Mouse (Mus musculus): ENCODE results near the gene Helz. TPM values are rescaled to one million over a fixed set of nuclear protein-coding genes. Genes with fewer than 3 reads are reported as not detected.

Gene Helz
- polyA plus RNA-seq, 1 experiment = 16.3 TPM

DNA sequence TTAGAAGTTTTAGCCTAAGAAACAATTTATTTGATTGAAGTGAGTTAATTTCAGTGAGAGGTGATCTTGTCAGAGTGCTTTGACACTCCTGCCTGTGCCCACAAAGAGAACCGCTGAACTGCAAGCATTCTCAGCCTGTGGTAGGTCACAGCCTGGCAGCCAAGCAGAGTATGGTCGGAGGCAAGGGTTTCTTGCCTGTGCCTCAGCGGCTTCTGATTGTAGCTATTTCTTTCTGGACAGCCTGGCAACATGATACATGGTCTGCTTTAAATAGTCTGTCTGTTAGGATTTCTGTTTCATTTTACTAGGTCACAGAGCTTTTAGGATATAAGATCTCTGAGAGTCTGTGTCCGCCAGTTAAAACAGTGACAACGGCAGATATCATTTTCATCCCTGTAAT, 114.9 kb downstream of the Helz start:
- DNase-seq = no peak
- TF ChIP-seq POLR2A (IDR thresholded peaks at IDR 0.05; ENCODE audit: borderline replicate concordance, insufficient read depth, low read length) (no peak), CTCF (IDR thresholded peaks at IDR 0.05; ENCODE audit: borderline replicate concordance, insufficient read depth, low read depth, low read length) (no peak)
- Histone ChIP-seq H3K27ac (ENCODE audit: insufficient read depth, low read length) (no peak overlapping the region), H3K27me3 (ENCODE audit: control insufficient read depth, insufficient read depth, low read length) (no peaks in the 10 kb centered on the region), H3K4me1 (ENCODE audit: control insufficient read depth, insufficient read depth, low read length) (no peaks in the 10 kb centered on the region), H3K4me3 (replicated peaks; ENCODE audit: insufficient read depth, low read depth, low read length) (no peak overlapping the region)
- WGBS = 68% methylated on average over 5 of the region's 5 CpGs

DNA sequence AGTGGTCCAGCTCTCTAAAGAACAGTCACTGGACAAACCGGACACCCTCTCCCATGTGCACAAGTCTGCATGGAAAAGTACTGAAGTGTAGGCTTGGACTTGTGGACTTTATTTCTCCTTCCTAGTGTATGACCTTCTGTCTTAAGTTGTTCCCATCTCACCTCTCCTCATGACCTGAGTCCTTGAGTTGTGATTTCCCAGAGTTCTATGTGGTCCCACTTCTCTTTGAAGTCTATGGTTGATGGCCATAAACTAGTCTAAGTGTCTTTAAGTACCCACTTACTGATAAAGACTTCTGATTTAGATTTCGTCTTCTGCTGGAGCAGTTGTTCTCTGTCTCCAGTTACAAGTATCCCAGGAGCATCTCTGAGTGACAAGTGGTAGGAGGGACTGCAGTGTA, 119.8 kb downstream of the Helz start:
- Histone ChIP-seq H3K27me3 (ENCODE audit: control insufficient read depth, insufficient read depth, low read length) (no peaks in the 10 kb centered on the region), H3K4me1 (ENCODE audit: control insufficient read depth, insufficient read depth, low read length) (no peaks in the 10 kb centered on the region), H3K4me3 (replicated peaks; ENCODE audit: insufficient read depth, low read depth, low read length) (no peak overlapping the region), H3K27ac (ENCODE audit: insufficient read depth, low read length) (no peak overlapping the region)
- WGBS = 95% methylated on average over 2 of the region's 2 CpGs
- TF ChIP-seq POLR2A (IDR thresholded peaks at IDR 0.05; ENCODE audit: borderline replicate concordance, insufficient read depth, low read length) (no peak), CTCF (IDR thresholded peaks at IDR 0.05; ENCODE audit: borderline replicate concordance, insufficient read depth, low read depth, low read length) (no peak)
- DNase-seq = no peak

GRCm38 (mm10) chr11:107668223-107668622, 120.5 kb downstream of the Helz start:
- H3K4me1 ChIP-seq (ENCODE audit: control insufficient read depth, insufficient read depth, low read length) = no peaks in the 10 kb centered on the region
- H3K27ac ChIP-seq (ENCODE audit: insufficient read depth, low read length) = no peak overlapping the region
- H3K27me3 ChIP-seq (ENCODE audit: control insufficient read depth, insufficient read depth, low read length) = no peaks in the 10 kb centered on the region
- DNase-seq = no peak
- no peak for TF ChIP-seq CTCF (IDR thresholded peaks at IDR 0.05; ENCODE audit: borderline replicate concordance, insufficient read depth, low read depth, low read length)
- TF ChIP-seq POLR2A (IDR thresholded peaks at IDR 0.05; ENCODE audit: borderline replicate concordance, insufficient read depth, low read length) = no peak
- 84% methylated on average over 6 of the region's 6 CpGs for WGBS
- no peak overlapping the region for H3K4me3 ChIP-seq (replicated peaks; ENCODE audit: insufficient read depth, low read depth, low read length)

GRCm38 (mm10) chr11:107668977-107669376, 121.2 kb downstream of the Helz start:
- Histone ChIP-seq H3K27ac (ENCODE audit: insufficient read depth, low read length) (no peak overlapping the region), H3K4me1 (ENCODE audit: control insufficient read depth, insufficient read depth, low read length) (no peaks in the 10 kb centered on the region), H3K27me3 (ENCODE audit: control insufficient read depth, insufficient read depth, low read length) (no peaks in the 10 kb centered on the region), H3K4me3 (replicated peaks; ENCODE audit: insufficient read depth, low read depth, low read length) (no peak overlapping the region)
- DNase-seq = no peak
- 89% methylated on average over 4 of the region's 4 CpGs for WGBS
- no peak for TF ChIP-seq POLR2A (IDR thresholded peaks at IDR 0.05; ENCODE audit: borderline replicate concordance, insufficient read depth, low read length)
- TF ChIP-seq CTCF (IDR thresholded peaks at IDR 0.05; ENCODE audit: borderline replicate concordance, insufficient read depth, low read depth, low read length) = no peak

DNA sequence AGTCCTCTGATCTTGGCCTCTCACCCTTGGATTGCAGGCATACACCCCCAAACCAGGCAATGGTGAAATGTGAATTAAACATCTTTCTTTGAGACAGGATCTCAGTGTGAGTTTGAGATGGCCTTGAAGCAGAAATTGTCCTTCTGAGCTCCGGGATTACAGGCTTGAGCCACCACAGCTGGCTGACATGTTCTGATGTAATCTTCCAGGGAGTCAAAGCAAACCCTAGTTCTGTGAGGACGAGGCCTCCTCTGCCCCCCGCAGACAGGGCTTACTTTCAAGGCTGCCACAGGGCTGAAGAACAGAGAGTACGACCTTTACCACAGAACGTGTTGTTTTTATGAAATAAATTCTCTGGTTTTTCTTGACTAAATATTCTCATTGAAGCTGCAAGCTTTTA, 126.3 kb downstream of the Helz start:
- no peak for TF ChIP-seq CTCF (IDR thresholded peaks at IDR 0.05; ENCODE audit: borderline replicate concordance, insufficient read depth, low read depth, low read length)
- no peak for TF ChIP-seq POLR2A (IDR thresholded peaks at IDR 0.05; ENCODE audit: borderline replicate concordance, insufficient read depth, low read length)
- H3K4me3 ChIP-seq (replicated peaks; ENCODE audit: insufficient read depth, low read depth, low read length) = no peak overlapping the region
- WGBS = 87% methylated on average over 5 of the region's 5 CpGs
- no peaks in the 10 kb centered on the region for H3K4me1 ChIP-seq (ENCODE audit: control insufficient read depth, insufficient read depth, low read length)
- no peak overlapping the region for H3K27ac ChIP-seq (ENCODE audit: insufficient read depth, low read length)
- no peaks in the 10 kb centered on the region for H3K27me3 ChIP-seq (ENCODE audit: control insufficient read depth, insufficient read depth, low read length)
- no peak for DNase-seq

GRCm38 (mm10) chr11:107674601-107675000, 126.9 kb downstream of the Helz start:
- no peak overlapping the region for H3K27ac ChIP-seq (ENCODE audit: insufficient read depth, low read length)
- 90% methylated on average over 8 of the region's 8 CpGs for WGBS
- H3K27me3 ChIP-seq (ENCODE audit: control insufficient read depth, insufficient read depth, low read length) = no peaks in the 10 kb centered on the region
- DNase-seq = no peak
- no peak for TF ChIP-seq CTCF (IDR thresholded peaks at IDR 0.05; ENCODE audit: borderline replicate concordance, insufficient read depth, low read depth, low read length)
- no peak for TF ChIP-seq POLR2A (IDR thresholded peaks at IDR 0.05; ENCODE audit: borderline replicate concordance, insufficient read depth, low read length)
- no peaks in the 10 kb centered on the region for H3K4me1 ChIP-seq (ENCODE audit: control insufficient read depth, insufficient read depth, low read length)
- no peak overlapping the region for H3K4me3 ChIP-seq (replicated peaks; ENCODE audit: insufficient read depth, low read depth, low read length)

DNA sequence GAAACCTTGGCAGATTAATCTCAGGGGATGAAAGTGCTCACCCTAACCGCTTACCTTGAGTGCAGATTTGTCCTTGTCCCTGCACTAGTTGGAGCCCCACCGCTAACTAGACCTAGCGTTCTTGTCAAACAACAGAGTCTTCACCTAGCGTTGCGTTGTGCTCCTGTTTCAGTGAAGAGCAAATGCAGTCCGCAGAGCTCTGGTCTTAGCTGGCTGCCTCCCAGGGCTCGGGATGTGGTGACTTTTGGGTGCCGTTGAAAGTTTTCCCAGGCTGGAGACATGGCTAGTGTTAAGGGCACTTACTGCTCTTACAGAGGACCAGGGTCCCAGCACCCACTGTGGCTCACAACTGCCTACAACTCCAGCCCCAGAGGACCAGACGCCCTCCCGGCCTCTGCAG, 127.5 kb downstream of the Helz start:
- Histone ChIP-seq H3K4me1 (ENCODE audit: control insufficient read depth, insufficient read depth, low read length) (no peaks in the 10 kb centered on the region), H3K27ac (ENCODE audit: insufficient read depth, low read length) (no peak overlapping the region), H3K4me3 (replicated peaks; ENCODE audit: insufficient read depth, low read depth, low read length) (no peak overlapping the region), H3K27me3 (ENCODE audit: control insufficient read depth, insufficient read depth, low read length) (no peaks in the 10 kb centered on the region)
- DNase-seq = no peak
- 71% methylated on average over 10 of the region's 10 CpGs for WGBS
- TF ChIP-seq CTCF (IDR thresholded peaks at IDR 0.05; ENCODE audit: borderline replicate concordance, insufficient read depth, low read depth, low read length) (no peak), POLR2A (IDR thresholded peaks at IDR 0.05; ENCODE audit: borderline replicate concordance, insufficient read depth, low read length) (no peak)

DNA sequence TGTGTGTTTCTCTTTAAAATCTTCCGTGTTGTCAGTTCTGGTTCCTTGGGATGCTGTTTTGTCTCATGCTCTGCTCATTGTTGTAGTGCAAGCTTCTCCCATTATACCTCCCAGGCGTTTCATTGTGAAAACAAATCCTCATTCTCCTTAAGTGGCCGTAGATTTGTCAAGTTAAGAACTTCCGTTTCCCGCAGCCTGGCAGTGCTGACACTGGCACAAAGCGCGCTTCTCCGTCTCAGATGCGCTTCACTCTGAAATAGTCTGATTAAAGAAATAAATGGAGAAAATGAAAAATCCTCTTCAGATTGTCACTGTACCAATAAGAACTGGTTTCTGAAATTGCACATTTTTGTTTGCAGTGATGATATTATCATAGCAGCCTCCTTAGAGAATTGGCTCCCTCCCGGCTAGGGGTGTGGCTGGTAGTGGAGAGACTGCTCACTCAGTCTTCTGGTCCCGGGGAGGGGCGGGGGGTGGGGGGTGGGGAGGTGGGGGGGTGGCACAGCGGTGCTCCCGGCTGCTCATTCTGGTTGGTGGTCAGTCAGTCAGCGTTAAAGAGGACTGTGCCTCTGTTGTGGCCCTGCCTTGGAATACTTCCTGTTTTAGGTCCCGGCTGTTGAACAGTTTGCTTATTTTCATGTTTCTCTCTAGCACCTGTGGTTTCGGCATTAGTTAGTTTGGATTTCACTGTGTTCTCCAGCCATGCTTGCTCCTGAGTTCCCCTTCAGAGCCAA, 128.6 kb downstream of the Helz start:
- whole genome bisulfite sequencing = 47% methylated on average over 17 of the region's 17 CpGs
- no peaks in the 10 kb centered on the region for H3K27me3 ChIP-seq (ENCODE audit: control insufficient read depth, insufficient read depth, low read length)
- H3K4me1 ChIP-seq (ENCODE audit: control insufficient read depth, insufficient read depth, low read length) = no peaks in the 10 kb centered on the region
- TF ChIP-seq POLR2A (IDR thresholded peaks at IDR 0.05; ENCODE audit: borderline replicate concordance, insufficient read depth, low read length) = no peak
- TF ChIP-seq CTCF (IDR thresholded peaks at IDR 0.05; ENCODE audit: borderline replicate concordance, insufficient read depth, low read depth, low read length) = no peak
- no peak overlapping the region for H3K27ac ChIP-seq (ENCODE audit: insufficient read depth, low read length)
- no peak overlapping the region for H3K4me3 ChIP-seq (replicated peaks; ENCODE audit: insufficient read depth, low read depth, low read length)
- no peak for DNase-seq

All from cerebellum, adult 2 months (tissue).